Mouse (Mus musculus): ENCODE results near the gene Snapc5. TPM values are rescaled to one million over a fixed set of nuclear protein-coding genes. Genes with fewer than 3 reads are reported as not detected.
"Not testable (repeated sequence)": the region's sequence is repeated elsewhere in the genome, so short reads cannot be mapped to it uniquely, and the experiment has no call there.

Gene Snapc5
- 34.3 and 41.4 TPM in 2 replicates for polyA plus RNA-seq (2015; fragmentation: Nextera tagmentation; extraction: Ambion mirVana)

DNA sequence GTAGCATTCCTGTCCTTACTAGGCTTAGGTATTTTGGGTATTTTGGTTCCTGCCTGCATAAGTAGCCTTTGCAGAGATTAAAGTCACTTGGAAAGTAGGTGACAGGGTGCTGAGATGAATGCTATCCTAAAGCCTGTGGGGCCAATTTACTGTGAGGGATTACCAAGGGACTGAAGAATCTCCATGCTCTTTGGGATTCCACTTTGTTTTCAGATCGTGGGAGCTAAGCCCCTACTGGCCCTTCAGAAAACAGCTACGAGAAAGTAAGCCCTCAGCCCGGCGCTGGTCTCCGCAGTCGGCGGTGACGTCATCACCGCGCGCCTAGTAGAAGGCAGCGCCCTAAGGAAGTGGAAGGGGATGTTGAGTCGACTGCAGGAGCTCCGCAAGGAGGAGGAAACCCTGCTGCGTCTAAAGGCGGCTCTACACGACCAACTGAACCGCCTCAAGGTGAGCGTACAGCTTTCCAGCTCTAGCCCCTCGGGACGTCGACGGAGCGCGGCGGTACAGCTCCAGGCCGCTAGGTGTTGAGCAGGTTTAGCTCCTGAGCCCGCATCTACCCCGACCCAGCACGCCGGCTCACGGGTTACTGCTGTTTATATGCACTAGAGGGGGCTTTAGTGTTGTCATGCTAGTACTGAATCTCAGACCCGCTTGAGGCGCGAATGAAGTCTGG, at the start of gene Snapc5:
Gene Snapc5 (plus strand): TSS at position 301 of the 673 bp plus-strand sequence.
- H3K9me3 ChIP-seq: no peaks in the 10 kb centered on the region
- peaks cover 58% of the 10 kb centered on the region for H3K36me3 ChIP-seq
- H3K4me3 ChIP-seq: peak within 1 kb of the TSS; percentile 82
- peak within 1 kb of the TSS; percentile 63 for H3K9ac ChIP-seq
- peaks cover 30% of the 10 kb centered on the region for H3K4me1 ChIP-seq (replicated peaks)
- peak within 1 kb of the TSS; percentile 89 for H3K27ac ChIP-seq (replicated peaks)
- WGBS: 0% methylated on average over 35 of the region's 35 CpGs
- peak within 1 kb of the TSS; percentile 60 for H3K4me2 ChIP-seq
- no peaks in the 10 kb centered on the region for H3K27me3 ChIP-seq
- ATAC-seq (ENCODE audit: low FRiP score, low read depth): peak; percentile 95

DNA sequence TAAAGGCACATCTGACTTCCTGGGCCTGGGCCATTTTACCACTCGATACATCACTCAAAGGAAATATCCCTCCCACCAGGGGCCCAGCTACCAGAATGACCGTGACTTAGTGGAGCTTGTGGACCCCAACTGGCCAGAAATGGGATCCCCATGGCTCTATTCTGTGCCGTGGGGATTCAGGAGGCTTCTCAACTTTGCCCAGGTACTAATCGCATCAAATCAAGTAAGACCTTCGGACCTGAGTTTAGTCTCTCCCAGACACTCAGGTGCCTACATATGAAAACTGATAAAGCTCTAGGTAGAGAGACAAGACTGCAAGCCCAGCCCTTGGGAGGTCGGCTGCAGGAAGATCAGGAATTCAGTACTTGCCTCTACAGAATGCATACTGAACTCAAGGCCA, 47.5 kb upstream of the Snapc5 start:
- H3K27me3 ChIP-seq: no peaks in the 10 kb centered on the region
- H3K36me3 ChIP-seq: no peaks in the 10 kb centered on the region
- WGBS: 82% methylated on average over 6 of the region's 6 CpGs
- no peaks in the 10 kb centered on the region for H3K4me1 ChIP-seq (replicated peaks)
- no peak overlapping the region for H3K4me2 ChIP-seq
- H3K27ac ChIP-seq (replicated peaks): no peak overlapping the region
- no peak overlapping the region for H3K4me3 ChIP-seq
- no peaks in the 10 kb centered on the region for H3K9me3 ChIP-seq
- ATAC-seq (ENCODE audit: low FRiP score, low read depth): no peak
- no peak overlapping the region for H3K9ac ChIP-seq

DNA sequence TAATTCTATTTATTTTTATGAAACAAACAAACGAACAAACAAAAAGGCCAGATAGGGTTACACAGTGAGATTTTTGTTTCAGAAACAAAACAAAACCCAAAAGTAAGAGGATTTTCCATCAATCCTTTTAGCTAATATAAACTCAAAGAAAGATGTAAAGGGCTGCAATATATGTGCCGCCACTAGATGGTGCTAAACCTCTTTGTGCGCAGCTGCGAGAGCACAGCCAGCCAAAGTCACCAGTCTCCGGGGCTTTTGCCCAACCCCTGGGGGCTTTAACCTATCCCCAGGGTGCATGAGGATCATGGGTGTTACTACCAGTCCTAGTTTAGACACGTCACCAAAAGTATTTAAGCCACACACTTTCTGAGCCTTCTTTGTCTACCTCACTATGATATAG, 40.2 kb upstream of the Snapc5 start:
- H3K4me3 ChIP-seq; ATAC-seq (ENCODE audit: low FRiP score, low read depth); H3K4me2 ChIP-seq; H3K36me3 ChIP-seq; H3K27me3 ChIP-seq; H3K9ac ChIP-seq; H3K4me1 ChIP-seq (replicated peaks); H3K27ac ChIP-seq (replicated peaks); H3K9me3 ChIP-seq: not testable (repeated sequence)
- 8% methylated on average over 6 of the region's 6 CpGs for WGBS

DNA sequence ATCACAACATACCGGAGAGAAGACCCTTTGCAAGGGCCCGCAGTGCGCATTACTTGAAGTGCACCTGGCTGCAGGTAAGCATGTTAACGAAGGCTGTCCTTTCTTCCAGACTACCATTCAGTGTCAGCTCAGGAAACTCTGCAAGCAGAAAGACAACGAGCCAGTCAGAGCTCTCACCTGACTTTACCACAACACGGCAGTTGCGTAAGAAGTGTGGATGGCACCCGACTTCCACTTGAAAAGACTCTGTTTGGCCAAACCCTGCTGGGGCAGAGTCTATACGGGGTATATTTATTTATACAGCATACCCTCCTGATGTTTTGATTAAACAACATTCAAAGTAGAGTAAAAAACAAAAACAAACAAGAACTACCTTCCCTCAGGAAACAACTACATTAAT, 39.2 kb upstream of the Snapc5 start:
- Histone ChIP-seq H3K36me3 (no peaks in the 10 kb centered on the region), H3K9ac (no peak overlapping the region), H3K9me3 (no peaks in the 10 kb centered on the region), H3K4me1 (replicated peaks) (no peaks in the 10 kb centered on the region), H3K4me2 (no peak overlapping the region), H3K27ac (replicated peaks) (no peak overlapping the region), H3K4me3 (no peak overlapping the region), H3K27me3 (no peaks in the 10 kb centered on the region)
- WGBS: 90% methylated on average over 9 of the region's 9 CpGs
- no peak for ATAC-seq (ENCODE audit: low FRiP score, low read depth)

DNA sequence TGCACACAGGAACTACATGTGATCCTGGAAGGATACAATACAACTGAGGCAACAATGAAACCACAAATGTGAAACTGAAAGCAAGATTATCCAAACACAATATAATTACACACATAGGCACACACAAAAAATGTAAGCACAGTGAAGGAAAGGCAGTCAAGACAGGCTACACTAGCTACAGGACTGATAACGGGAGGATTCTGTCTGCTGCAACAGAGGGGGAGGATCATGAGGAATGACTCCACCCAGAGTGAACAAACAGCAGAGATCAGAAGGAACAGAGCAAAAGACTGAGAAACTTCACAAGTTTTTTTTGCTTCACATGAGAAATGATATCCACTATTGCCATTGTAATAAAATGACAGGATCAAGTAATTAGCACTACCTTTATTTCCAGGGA, 22.4 kb upstream of the Snapc5 start:
- no peak overlapping the region for H3K27ac ChIP-seq (replicated peaks)
- WGBS: 97% methylated on average over 1 of the region's 1 CpGs
- no peaks in the 10 kb centered on the region for H3K27me3 ChIP-seq
- H3K9ac ChIP-seq: no peak overlapping the region
- no peak overlapping the region for H3K4me3 ChIP-seq
- no peaks in the 10 kb centered on the region for H3K4me1 ChIP-seq (replicated peaks)
- ATAC-seq (ENCODE audit: low FRiP score, low read depth): no peak
- H3K4me2 ChIP-seq: no peak overlapping the region
- no peaks in the 10 kb centered on the region for H3K9me3 ChIP-seq
- no peaks in the 10 kb centered on the region for H3K36me3 ChIP-seq

DNA sequence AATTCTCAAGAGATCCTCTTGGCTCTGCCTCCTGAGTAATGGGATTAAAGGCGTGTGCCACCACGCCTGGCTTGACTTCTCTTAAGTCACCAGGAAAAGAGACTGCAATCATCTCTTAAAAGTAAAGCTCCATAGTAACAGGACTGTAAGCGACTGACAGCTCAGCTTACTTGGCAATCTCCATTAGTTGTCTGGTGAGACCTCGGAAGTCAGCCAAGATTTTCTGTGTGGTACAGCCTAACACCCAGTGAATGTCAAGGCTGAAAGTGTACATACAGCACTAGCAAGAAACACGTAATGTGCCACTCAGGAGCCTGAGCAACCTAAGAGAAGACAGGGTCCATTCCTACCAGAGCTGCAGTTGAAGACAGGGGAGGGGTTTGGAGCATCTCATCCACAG, 18.6 kb upstream of the Snapc5 start:
- H3K27me3 ChIP-seq: no peaks in the 10 kb centered on the region
- 95% methylated on average over 5 of the region's 5 CpGs for whole genome bisulfite sequencing
- H3K4me2 ChIP-seq: no peak overlapping the region
- H3K4me1 ChIP-seq (replicated peaks): no peaks in the 10 kb centered on the region
- no peaks in the 10 kb centered on the region for H3K36me3 ChIP-seq
- ATAC-seq (ENCODE audit: low FRiP score, low read depth): no peak
- H3K4me3 ChIP-seq: no peak overlapping the region
- H3K27ac ChIP-seq (replicated peaks): no peak overlapping the region
- no peaks in the 10 kb centered on the region for H3K9me3 ChIP-seq
- H3K9ac ChIP-seq: no peak overlapping the region

DNA sequence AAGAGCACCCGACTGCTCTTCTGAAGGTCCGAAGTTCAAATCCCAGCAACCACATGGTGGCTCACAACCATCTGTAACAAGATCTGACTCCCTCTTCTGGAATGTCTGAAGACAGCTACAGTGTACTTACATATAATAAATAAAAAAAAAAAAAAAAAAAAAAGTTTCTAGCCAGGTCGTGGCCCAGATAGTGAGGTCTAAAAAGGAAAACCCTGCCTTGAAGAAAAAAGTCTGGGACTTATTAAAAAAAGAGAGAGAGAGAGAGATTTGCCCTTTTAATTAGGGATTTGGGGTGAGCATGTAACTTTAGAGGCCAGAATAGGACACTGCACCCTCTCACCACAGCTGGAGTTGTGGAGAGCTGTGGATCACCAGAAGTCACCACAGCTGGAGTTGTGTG, 9.1 kb upstream of the Snapc5 start:
- 96% methylated on average over 3 of the region's 3 CpGs for WGBS
- H3K9me3 ChIP-seq; H3K4me3 ChIP-seq; H3K27ac ChIP-seq (replicated peaks); ATAC-seq (ENCODE audit: low FRiP score, low read depth); H3K27me3 ChIP-seq; H3K4me2 ChIP-seq; H3K9ac ChIP-seq; H3K36me3 ChIP-seq: not testable (repeated sequence)
- H3K4me1 ChIP-seq (replicated peaks): peaks cover 19% of the 10 kb centered on the region

DNA sequence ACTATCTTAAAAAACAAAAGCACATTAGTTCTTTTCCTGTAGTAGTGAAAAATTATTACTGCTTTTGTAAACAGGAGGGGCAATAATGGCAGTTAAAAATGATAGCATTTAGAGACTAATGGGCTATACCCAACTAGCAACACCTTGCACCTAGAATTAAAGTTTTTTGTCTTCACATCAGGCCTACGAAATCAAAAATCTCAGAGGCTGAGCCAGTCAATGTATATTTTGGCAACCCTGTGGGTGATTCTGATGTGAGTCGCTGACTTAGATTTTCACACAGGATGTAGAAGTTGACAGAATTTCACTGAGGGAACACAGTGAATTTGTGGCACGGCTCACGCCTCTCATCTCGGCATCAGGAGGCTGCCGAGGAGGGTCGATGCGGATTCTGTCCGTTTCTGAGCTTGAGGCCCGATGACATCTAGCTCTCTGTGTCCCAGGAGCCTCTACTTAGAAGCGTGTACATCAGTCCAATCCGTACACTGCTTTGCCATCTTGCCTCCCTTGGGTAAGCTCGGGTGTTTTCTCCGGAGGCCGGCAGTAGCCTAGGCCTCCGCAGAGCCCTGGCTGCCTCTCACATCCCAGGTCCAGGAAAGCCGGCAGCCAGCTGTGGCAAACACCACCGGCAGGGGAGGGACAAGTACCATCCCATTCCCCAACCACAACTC, 6.8 kb upstream of the Snapc5 start:
- peak overlapping the region; percentile 93 for H3K27ac ChIP-seq (replicated peaks)
- WGBS: 2% methylated on average over 18 of the region's 18 CpGs
- no peaks in the 10 kb centered on the region for H3K27me3 ChIP-seq
- peak overlapping the region; percentile 99 for H3K4me3 ChIP-seq
- H3K9ac ChIP-seq: peak overlapping the region; percentile 95
- no peak; the same call in 1 of the 2 replicates for ATAC-seq (ENCODE audit: low FRiP score, low read depth)
- peak overlapping the region; percentile 65 for H3K4me2 ChIP-seq
- peaks cover 23% of the 10 kb centered on the region for H3K36me3 ChIP-seq
- no peaks in the 10 kb centered on the region for H3K9me3 ChIP-seq
- peaks cover 25% of the 10 kb centered on the region for H3K4me1 ChIP-seq (replicated peaks)

DNA sequence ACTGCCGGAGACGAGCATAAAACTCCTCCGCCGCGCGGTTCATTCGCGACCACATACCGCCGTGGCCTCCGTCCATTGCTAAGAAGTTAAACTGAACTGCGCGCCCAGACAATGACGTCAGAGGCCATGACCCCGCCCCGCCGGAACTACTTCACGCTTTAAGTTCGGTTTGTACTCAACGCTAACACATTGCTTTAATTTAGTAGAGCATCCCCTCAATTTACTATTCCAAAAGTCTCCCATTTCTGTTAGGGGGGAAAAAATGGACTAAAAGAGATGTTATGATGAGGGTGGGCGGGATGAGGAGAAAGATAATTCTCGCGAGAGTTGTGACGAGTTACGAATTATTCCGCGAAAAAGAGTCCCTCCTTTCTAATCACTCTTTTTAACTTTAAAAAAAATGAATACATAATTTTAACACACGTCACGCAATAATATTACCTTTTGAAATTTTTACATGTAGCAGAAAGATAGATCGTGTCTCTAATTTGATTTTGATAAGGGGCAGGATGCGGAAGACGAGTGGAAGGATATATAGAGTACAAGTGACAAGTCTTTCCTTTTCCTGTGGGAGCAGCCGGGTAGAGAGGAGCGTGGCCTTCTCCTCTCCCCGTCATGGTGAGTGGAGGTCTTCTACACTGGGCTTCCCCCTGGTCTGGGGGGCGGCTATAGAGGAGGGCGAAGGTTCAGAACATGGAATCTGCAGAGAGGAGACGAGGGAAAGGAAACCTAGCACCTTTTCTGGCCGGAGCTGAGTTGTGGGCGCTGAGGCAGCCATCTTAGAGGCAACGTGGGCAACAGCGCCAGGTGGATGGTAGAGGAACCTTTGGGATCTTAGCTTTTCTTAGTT, 6.0 kb upstream of the Snapc5 start, which contains the start of the genes Zwilch and Rpl4:
Gene Zwilch (minus strand): TSS at position 289 of the 850 bp plus-strand sequence.
Gene Rpl4 (plus strand): TSS at position 560 of the 850 bp plus-strand sequence.
- peak within 1 kb of the TSS; percentile 99 for H3K4me3 ChIP-seq
- no peaks in the 10 kb centered on the region for H3K9me3 ChIP-seq
- H3K27ac ChIP-seq (replicated peaks): peak within 1 kb of the TSS; percentile 93
- peak; percentile 86 for ATAC-seq (ENCODE audit: low FRiP score, low read depth)
- H3K9ac ChIP-seq: peak within 1 kb of the TSS; percentile 95
- H3K4me2 ChIP-seq: peak within 1 kb of the TSS; percentile 65
- no peaks in the 10 kb centered on the region for H3K27me3 ChIP-seq
- peaks cover 25% of the 10 kb centered on the region for H3K4me1 ChIP-seq (replicated peaks)
- under 1% methylated on average over 42 of the region's 42 CpGs for WGBS
- H3K36me3 ChIP-seq: peaks cover 31% of the 10 kb centered on the region

DNA sequence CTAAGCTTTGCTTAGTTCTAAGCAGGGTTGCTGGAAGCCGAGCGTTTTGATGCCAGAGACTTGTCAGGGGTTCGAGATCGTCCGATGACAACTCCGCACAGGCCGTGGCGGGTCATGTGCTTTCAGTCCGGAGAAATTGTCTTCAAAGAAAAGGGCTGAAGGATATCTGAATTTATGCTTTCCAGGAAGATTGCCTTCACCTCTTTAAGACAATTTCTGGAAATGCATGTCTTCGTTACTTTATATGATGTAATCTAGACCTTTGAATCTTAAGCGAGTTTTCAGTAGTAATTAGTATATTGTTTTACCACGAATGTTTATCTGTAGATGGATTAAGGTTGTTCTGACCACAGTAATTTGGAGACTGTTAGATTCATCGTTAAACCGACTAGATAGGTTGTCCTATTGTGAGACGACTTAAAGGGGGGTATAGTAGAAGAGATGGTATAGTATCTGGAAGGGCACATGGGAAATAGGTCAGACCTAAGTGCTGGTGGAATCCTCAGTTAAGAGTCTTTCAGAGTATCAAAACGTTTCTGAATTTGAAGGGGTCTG, 5.3 kb upstream of the Snapc5 start:
- peaks cover 38% of the 10 kb centered on the region for H3K36me3 ChIP-seq
- peak overlapping the region; percentile 93 for H3K27ac ChIP-seq (replicated peaks)
- H3K4me3 ChIP-seq: peak overlapping the region; percentile 99
- ATAC-seq (ENCODE audit: low FRiP score, low read depth): no peak
- peak overlapping the region; percentile 95 for H3K9ac ChIP-seq
- no peaks in the 10 kb centered on the region for H3K9me3 ChIP-seq
- under 1% methylated on average over 16 of the region's 16 CpGs for WGBS
- H3K4me1 ChIP-seq (replicated peaks): peaks cover 28% of the 10 kb centered on the region
- H3K4me2 ChIP-seq: peak overlapping the region; percentile 65
- no peaks in the 10 kb centered on the region for H3K27me3 ChIP-seq

DNA sequence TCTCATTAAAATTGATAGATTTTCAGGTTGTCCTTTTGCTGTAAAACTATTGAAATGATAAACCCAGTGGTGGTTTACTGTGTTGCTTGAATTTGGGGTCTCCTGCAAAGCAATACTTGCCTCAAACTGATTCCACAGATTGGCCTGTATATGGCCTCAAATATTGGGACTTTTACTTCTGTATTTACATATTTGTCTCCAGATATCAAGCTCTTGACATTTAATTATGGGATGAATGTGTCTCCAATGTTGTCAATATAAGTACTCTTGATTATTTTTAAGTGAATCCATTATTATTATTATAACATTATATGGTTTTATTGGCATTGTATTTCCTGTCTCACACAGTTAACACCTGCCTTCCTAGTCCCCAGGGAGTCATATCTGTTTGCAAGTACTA, 4.7 kb upstream of the Snapc5 start:
- ATAC-seq (ENCODE audit: low FRiP score, low read depth): no peak
- peak overlapping the region; percentile 95 for H3K9ac ChIP-seq
- peaks cover 38% of the 10 kb centered on the region for H3K36me3 ChIP-seq
- no peaks in the 10 kb centered on the region for H3K9me3 ChIP-seq
- no peaks in the 10 kb centered on the region for H3K27me3 ChIP-seq
- no peak overlapping the region for H3K27ac ChIP-seq (replicated peaks)
- H3K4me3 ChIP-seq: peak overlapping the region; percentile 99
- H3K4me1 ChIP-seq (replicated peaks): peaks cover 30% of the 10 kb centered on the region
- H3K4me2 ChIP-seq: peak overlapping the region; percentile 65
